Mouse (Mus musculus) CH12.LX (cell line): Measurements from ENCODE around the gene E130309D02Rik. TPM values are rescaled to one million over a fixed set of nuclear protein-coding genes. Genes with fewer than 3 reads are reported as not detected.

Experiments
- DNase-seq: peaks from one replicate; pipeline ENCODE4 v3.0.0-alpha.2; 2013; ENCODE audit errors: extremely low read depth
- H3K27ac ChIP-seq: 2 replicates; pipeline ENCODE4 v1.5.1; 2012; ENCODE audit warnings: low read depth, mild to moderate bottlenecking, control low read depth, moderate library complexity; ENCODE audit not compliant: insufficient read depth
- H3K27me3 ChIP-seq: replicated peaks from 2 replicates; pipeline ENCODE3; 2012; ENCODE audit warnings: inconsistent platforms
- H3K36me3 ChIP-seq, 2 experiments: replicated peaks in 1 of 2; 2 replicates each; pipeline versions ENCODE3 to v1.6.1; 2012; ENCODE audit warnings: inconsistent platforms in 1 of 2, low read length in 1 of 2, mild to moderate bottlenecking in 1 of 2, mixed read lengths in 1 of 2, moderate library complexity in 1 of 2; ENCODE audit not compliant: control insufficient read depth in 1 of 2, insufficient read depth in 1 of 2
- H3K4me1 ChIP-seq, 2 experiments: 2 replicates each; pipeline ENCODE4 v1.6.1; 2012; ENCODE audit warnings: inconsistent platforms in 1 of 2, moderate library complexity in 1 of 2; ENCODE audit not compliant: insufficient read depth in 2 of 2, control insufficient read depth in 1 of 2
- H3K4me2 ChIP-seq: 2 replicates; pipeline ENCODE4 v1.6.1; 2012; ENCODE audit warnings: low read depth, mild to moderate bottlenecking, control low read depth; ENCODE audit not compliant: poor library complexity, insufficient read depth, severe bottlenecking
- H3K4me3 ChIP-seq, 3 experiments: fragments of 150-350 bp in 1 of 3; sonication (generic) in 1 of 3; replicated peaks in 1 of 3; 2 replicates each; pipeline versions ENCODE3 to v1.5.1; 2011 to 2012; ENCODE audit warnings: low read depth in 2 of 3, low read length in 2 of 3, mild to moderate bottlenecking in 2 of 3, moderate library complexity in 2 of 3, control low read depth in 1 of 3, improper control_type of control experiment in 1 of 3, inconsistent platforms in 1 of 3, mixed read lengths in 1 of 3; ENCODE audit not compliant: poor library complexity in 1 of 3
- H3K79me2 ChIP-seq: replicated peaks from 2 replicates; pipeline ENCODE4 v1.6.1; 2012; ENCODE audit warnings: mild to moderate bottlenecking, moderate library complexity; ENCODE audit not compliant: control insufficient read depth, poor library complexity, insufficient read depth, severe bottlenecking; ENCODE audit errors: extremely low read depth
- H3K9ac ChIP-seq: 2 replicates; pipeline ENCODE4 v1.6.1; 2012; ENCODE audit warnings: low read depth, mild to moderate bottlenecking, control low read depth, moderate library complexity; ENCODE audit not compliant: insufficient read depth
- H3K9me3 ChIP-seq: replicated peaks from 2 replicates; pipeline ENCODE3; 2012; ENCODE audit warnings: low read length, inconsistent platforms, mixed read lengths
- BHLHE40 ChIP-seq: IDR thresholded peaks from 2 replicates; pipeline ENCODE4 v1.6.1; 2011; ENCODE audit warnings: mild to moderate bottlenecking, low read depth, low read length, improper control_type of control experiment
- CHD1 ChIP-seq: IDR thresholded peaks from 2 replicates; pipeline ENCODE4 v1.6.1; 2012; ENCODE audit warnings: low read depth, low read length, improper control_type of control experiment, inconsistent platforms
- CTCF ChIP-seq, 2 experiments: IDR thresholded peaks in 1 of 2; conservative IDR thresholded peaks in 1 of 2; 2 replicates each; pipeline ENCODE4 v1.5.1; 2011 to 2012; ENCODE audit warnings: low read depth in 2 of 2, low read length in 2 of 2, improper control_type of control experiment in 1 of 2, inconsistent platforms in 1 of 2, mild to moderate bottlenecking in 1 of 2, moderate library complexity in 1 of 2
- E2F4 ChIP-seq: IDR thresholded peaks from 2 replicates; pipeline ENCODE4 v1.6.1; 2011; ENCODE audit warnings: low read depth, low read length, improper control_type of control experiment; ENCODE audit not compliant: insufficient replicate concordance
- ETS1 ChIP-seq: conservative IDR thresholded peaks from 2 replicates; pipeline ENCODE4 v1.6.1; 2012; ENCODE audit warnings: low read depth, mild to moderate bottlenecking, inconsistent platforms, low read length, improper control_type of control experiment, moderate library complexity
- IRF4 ChIP-seq: IDR thresholded peaks from 2 replicates; pipeline ENCODE4 v1.6.1; 2014; ENCODE audit warnings: low read depth, mild to moderate bottlenecking, inconsistent platforms, low read length, improper control_type of control experiment
- JUN ChIP-seq: IDR thresholded peaks from 2 replicates; pipeline ENCODE4 v1.6.1; 2011; ENCODE audit warnings: low read depth, mild to moderate bottlenecking, low read length, improper control_type of control experiment, moderate library complexity; ENCODE audit not compliant: insufficient read depth
- JUND ChIP-seq: conservative IDR thresholded peaks from 2 replicates; pipeline ENCODE4 v1.6.1; 2011; ENCODE audit warnings: low read depth, low read length, improper control_type of control experiment
- KAT2A ChIP-seq: IDR thresholded peaks from 2 replicates; pipeline ENCODE4 v1.6.1; 2012; ENCODE audit warnings: low read length, improper control_type of control experiment, inconsistent platforms; ENCODE audit not compliant: insufficient replicate concordance
- MAFK ChIP-seq: IDR thresholded peaks from 2 replicates; pipeline ENCODE4 v1.6.1; 2011; ENCODE audit warnings: low read length, improper control_type of control experiment; ENCODE audit not compliant: insufficient replicate concordance
- MAX ChIP-seq: IDR thresholded peaks from 2 replicates; pipeline ENCODE4 v1.6.1; 2011; ENCODE audit warnings: low read length, improper control_type of control experiment
- MEF2A ChIP-seq: IDR thresholded peaks from 2 replicates; pipeline ENCODE4 v1.6.1; 2014; ENCODE audit warnings: low read depth, mild to moderate bottlenecking, inconsistent platforms, low read length, improper control_type of control experiment, borderline replicate concordance
- MXI1 ChIP-seq: IDR thresholded peaks from 2 replicates; pipeline ENCODE4 v1.6.1; 2011; ENCODE audit warnings: mild to moderate bottlenecking, low read depth, low read length, improper control_type of control experiment
- MYC ChIP-seq: IDR thresholded peaks from 2 replicates; pipeline ENCODE4 v1.6.1; 2011; ENCODE audit warnings: low read depth, mild to moderate bottlenecking, improper control_type of control experiment, low read length
- PAX5 ChIP-seq: IDR thresholded peaks from 2 replicates; pipeline ENCODE4 v1.6.1; 2012; ENCODE audit warnings: low read length, inconsistent platforms, mixed read lengths
- POLR2A ChIP-seq: IDR thresholded peaks from 2 replicates; pipeline ENCODE4 v1.6.1; 2011; ENCODE audit warnings: low read depth, mild to moderate bottlenecking, improper control_type of control experiment, low read length
- POLR2AphosphoS2 ChIP-seq: IDR thresholded peaks from 2 replicates; pipeline ENCODE4 v1.6.1; 2011; ENCODE audit warnings: low read depth, low read length, improper control_type of control experiment
- RAD21 ChIP-seq: IDR thresholded peaks from 2 replicates; pipeline ENCODE4 v1.6.1; 2011; ENCODE audit warnings: low read depth, mild to moderate bottlenecking, low read length, improper control_type of control experiment, moderate library complexity
- RCOR1 ChIP-seq: conservative IDR thresholded peaks from 2 replicates; pipeline ENCODE4 v1.6.1; 2012; ENCODE audit warnings: low read depth, mild to moderate bottlenecking, inconsistent platforms, low read length, improper control_type of control experiment
- SMC3 ChIP-seq: IDR thresholded peaks from 2 replicates; pipeline ENCODE4 v1.6.1; 2011; ENCODE audit warnings: low read depth, low read length, improper control_type of control experiment
- TCF12 ChIP-seq: IDR thresholded peaks from 2 replicates; pipeline ENCODE4 v1.6.1; 2014; ENCODE audit warnings: low read depth, mild to moderate bottlenecking, inconsistent platforms, low read length, improper control_type of control experiment
- ZC3H11A ChIP-seq: IDR thresholded peaks from 2 replicates; pipeline ENCODE4 v1.6.1; 2012; ENCODE audit warnings: low read depth, mild to moderate bottlenecking, inconsistent platforms, low read length, improper control_type of control experiment
- dilution Hi-C: fragments of 300-500 bp; cut with MboI; formaldehyde crosslinking; loops from 2 replicates; pipeline ENCODE4 v1.14.3; 2020; ENCODE audit warnings: low sequenced_read_pairs; ENCODE audit not compliant: extremely low pct_unique_long_range_greater_than_20kb, extremely low pct_ligation_motif_present
- in situ Hi-C: fragments of 300-500 bp; cut with MboI; formaldehyde crosslinking; loops from 3 replicates; pipeline ENCODE4 v1.14.3; 2019; ENCODE audit warnings: low sequenced_read_pairs, low pct_ligation_motif_present, low pct_unique_long_range_greater_than_20kb, mixed read lengths
- polyA plus RNA-seq: library from polyadenylated mRNA; unstranded; fragments of >175 nt; gene quantifications from 2 replicates; pipeline ENCODE4 v1.2.1, GENCODE M21; 2012; ENCODE audit warnings: low read depth; ENCODE audit not compliant: insufficient read length
- total RNA-seq, 2 experiments: library from RNA; depleted of rRNA; stranded (reverse); fragments of 300-350 nt in 1 of 2; fragments of >200 nt in 1 of 2; gene quantifications; 2 replicates each; pipeline ENCODE4 v1.2.3; 2012 to 2014

The E130309D02Rik gene
- total and polyA plus RNA-seq, 3 experiments: 23.7 to 63.7 (median 32.7) TPM

- peaks cover 8 to 12% of the 10 kb centered on the region in 2 experiments for H3K4me1 ChIP-seq
- dilution Hi-C loops (no loop called here), in situ Hi-C loops (loop anchor here (10.0 kb wide), 1 partner anchor 80 kb away; no protein-coding TSS in a partner anchor)
- H3K4me3 ChIP-seq: no peak overlapping the region
- no peak overlapping the region for H3K27ac ChIP-seq
- H3K36me3 ChIP-seq: peaks cover 0 to 14% of the 10 kb centered on the region in 2 experiments
- no peaks in the 10 kb centered on the region for H3K79me2 ChIP-seq
- H3K9me3 ChIP-seq: no peaks in the 10 kb centered on the region
- H3K4me2 ChIP-seq: peak overlapping the region; percentile 21; the same call in 1 of the 2 replicates
- DNase-seq: no peak
- peaks cover 5% of the 10 kb centered on the region for H3K27me3 ChIP-seq
- no peak overlapping the region for H3K9ac ChIP-seq
- TF ChIP-seq MXI1 (no peak), KAT2A (no peak), MAFK (peak; percentile 79)
Measured at GRCm38 (mm10) chr5:143334418-143335088, 19.4 kb upstream of the E130309D02Rik start.

- no peak overlapping the region for H3K9ac ChIP-seq
- no peak overlapping the region for H3K4me3 ChIP-seq
- peak; percentile 72 for DNase-seq
- dilution Hi-C loops (no loop called here), in situ Hi-C loops (loop anchor here (10.0 kb wide), 1 partner anchor 81 kb away; no protein-coding TSS in a partner anchor)
- H3K9me3 ChIP-seq: no peaks in the 10 kb centered on the region
- peaks cover 5% of the 10 kb centered on the region for H3K27me3 ChIP-seq
- peaks cover under 1% of the 10 kb centered on the region for H3K79me2 ChIP-seq
- peaks cover 0 to 14% of the 10 kb centered on the region in 2 experiments for H3K36me3 ChIP-seq
- TF ChIP-seq MXI1 (no peak), JUND (peak; percentile 50), IRF4 (no peak), RAD21 (peak; percentile 66), CTCF (conservative IDR thresholded peaks at IDR 0.05 in 1 of 2, IDR thresholded peaks at IDR 0.05 in 1 of 2; ENCODE audit: low read depth in 2 of 2, low read length in 2 of 2) (peak; percentile 62 to 82), SMC3 (peak; percentile 47)
- peaks cover 8 to 12% of the 10 kb centered on the region in 2 experiments for H3K4me1 ChIP-seq
- H3K27ac ChIP-seq: no peak overlapping the region
- H3K4me2 ChIP-seq: peak overlapping the region; percentile 21; the same call in 1 of the 2 replicates
Measured at GRCm38 (mm10) chr5:143333872-143334271, 18.7 kb upstream of the E130309D02Rik start.

GRCm38 (mm10) chr5:143328690-143329495 lies 13.7 kb upstream of the E130309D02Rik start, which contains the start of gene Zdhhc4:
Gene Zdhhc4 (minus strand): TSS chr5:143329256.
- H3K27me3 ChIP-seq: no peaks in the 10 kb centered on the region
- dilution Hi-C loops: no loop called here
- DNase-seq: peak; percentile 80
- H3K4me2 ChIP-seq: peak within 1 kb of the TSS; percentile 88
- peaks cover 17% of the 10 kb centered on the region for H3K79me2 ChIP-seq
- no peaks in the 10 kb centered on the region for H3K9me3 ChIP-seq
- H3K36me3 ChIP-seq: peaks cover 26 to 52% of the 10 kb centered on the region in 2 experiments
- H3K4me1 ChIP-seq: peaks cover 9 to 19% of the 10 kb centered on the region in 2 experiments
- in situ Hi-C loops: no loop called here
- H3K9ac ChIP-seq: peak within 1 kb of the TSS; percentile 88
- H3K27ac ChIP-seq: no peak within 1 kb of the TSS
- H3K4me3 ChIP-seq: peak within 1 kb of the TSS; percentile 84 to 96 (median 91)
- TF ChIP-seq E2F4 (no peak), CTCF (conservative IDR thresholded peaks at IDR 0.05 in 1 of 2, IDR thresholded peaks at IDR 0.05 in 1 of 2; ENCODE audit: low read depth in 2 of 2, low read length in 2 of 2) (no peak), POLR2A (peak; percentile 90), BHLHE40 (no peak), JUN (no peak), RCOR1 (no peak), KAT2A (peak; percentile 95), TCF12 (peak; percentile 84; the same call in 1 of the 2 replicates), POLR2AphosphoS2 (no peak), PAX5 (no peak), CHD1 (no peak), MYC (peak; percentile 9; the same call in 1 of the 2 replicates), SMC3 (no peak), MAX (0 out of 2 replicates have a peak, but pooled peaks have one; percentile 10), ETS1 (no peak), ZC3H11A (no peak), MEF2A (peak; percentile 59)
